Mouse (Mus musculus) limb, embryonic 14.5 days (tissue): ENCODE measurements around the gene Bcl3. TPM values are rescaled to one million over a fixed set of nuclear protein-coding genes. Genes with fewer than 3 reads are reported as not detected.
A peak's percentile ranks its signal among the peaks of the same experiment; 100 is the strongest.

Experiments used
- ATAC-seq: fragments of 200-750 bp; cut with Nextera tagmentation; 2 replicates; pipeline ENCODE4 v1.8.0; 2017; ENCODE audit warnings: low read depth, moderate number of reproducible peaks, moderate TSS enrichment; ENCODE audit not compliant: low FRiP score
- DNase-seq: peaks from one replicate; pipeline ENCODE4 v3.0.0-alpha.2; 2015; ENCODE audit warnings: low spot score
- H3K27ac ChIP-seq: fragments of 300-500 bp; sonication (generic); replicated peaks from 2 replicates; pipeline ENCODE4 v1.5.1; 2014; ENCODE audit warnings: low read depth, mild to moderate bottlenecking, low read length, moderate library complexity, mixed read lengths
- H3K27me3 ChIP-seq: fragments of 300-500 bp; sonication (generic); 2 replicates; pipeline ENCODE4 v1.6.1; 2014; ENCODE audit warnings: low read length, mixed read lengths; ENCODE audit not compliant: control insufficient read depth, insufficient read depth
- H3K36me3 ChIP-seq: fragments of 300-500 bp; sonication (generic); 2 replicates; pipeline ENCODE4 v1.6.1; 2014; ENCODE audit warnings: mild to moderate bottlenecking, low read length, moderate library complexity, mixed read lengths; ENCODE audit not compliant: control insufficient read depth, insufficient read depth
- H3K4me1 ChIP-seq: fragments of 300-500 bp; sonication (generic); 2 replicates; pipeline ENCODE4 v1.6.1; 2014; ENCODE audit warnings: antibody characterized with exemption, low read length, mixed read lengths; ENCODE audit not compliant: control insufficient read depth, insufficient read depth
- H3K4me2 ChIP-seq: fragments of 300-500 bp; sonication (generic); replicated peaks from 2 replicates; pipeline ENCODE4 v1.6.1; 2014; ENCODE audit warnings: low read depth, mild to moderate bottlenecking, low read length, moderate library complexity; ENCODE audit not compliant: severe bottlenecking
- H3K4me3 ChIP-seq: fragments of 300-500 bp; sonication (generic); replicated peaks from 2 replicates; pipeline ENCODE4 v1.5.1; 2014; ENCODE audit warnings: low read length
- H3K9ac ChIP-seq: fragments of 300-500 bp; sonication (generic); 2 replicates; pipeline ENCODE4 v1.6.1; 2014; ENCODE audit warnings: mild to moderate bottlenecking, low read depth, low read length, moderate library complexity; ENCODE audit not compliant: severe bottlenecking
- H3K9me3 ChIP-seq: fragments of 300-500 bp; sonication (generic); 2 replicates; pipeline ENCODE4 v1.6.1; 2016; ENCODE audit warnings: low read length; ENCODE audit not compliant: control insufficient read depth
- POLR2A ChIP-seq: fragments of 200-500 bp; IDR thresholded peaks from 2 replicates; pipeline ENCODE4 v1.8.0; 2012; ENCODE audit warnings: inconsistent platforms, mild to moderate bottlenecking, moderate library complexity, borderline replicate concordance; ENCODE audit not compliant: insufficient read depth, insufficient read length; ENCODE audit errors: extremely low read depth
- WGBS: fragments of 180-500 bp; shearing (Covaris S2); extraction: QIAGEN DNeasy Blood & Tissue Kit; methylation state at CpG from one replicate; pipeline ENCODE4 v1.1.7; 2014; 5-methylcytosine and 5-hydroxymethylcytosine counted together
- polyA plus RNA-seq, 2 experiments: library from polyadenylated mRNA; depleted of rRNA in 1 of 2; stranded (reverse) in 1 of 2; unstranded in 1 of 2; fragments of >200 nt; fragmentation: Nextera tagmentation in 1 of 2; extraction: Ambion mirVana in 1 of 2; gene quantifications; 2 replicates each; pipeline versions ENCODE4 v1.2.1 to v1.2.3; 2012 to 2014

The Bcl3 gene
- polyA plus RNA-seq, 2 experiments, result 4.7 to 5.5 TPM

- H3K36me3 ChIP-seq, result peaks cover 10% of the 10 kb centered on the region; the same call in 1 of the 2 replicates
- DNase-seq (no peak), ATAC-seq (no peak)
Measured at GRCm38 (mm10) chr7:19764581-19764980, 58.0 kb downstream of the Bcl3 start.

GRCm38 (mm10) chr7:19763829-19764477 lies 58.6 kb downstream of the Bcl3 start:
- DNase-seq, result no peak
- Histone ChIP-seq H3K36me3 (peaks cover 10% of the 10 kb centered on the region; the same call in 1 of the 2 replicates), H3K9ac (no peak overlapping the region), H3K27me3 (no peaks in the 10 kb centered on the region), H3K4me2 (no peak overlapping the region), H3K4me3 (no peak overlapping the region), H3K9me3 (no peaks in the 10 kb centered on the region), H3K4me1 (peaks cover under 1% of the 10 kb centered on the region; the same call in 1 of the 2 replicates), H3K27ac (no peak overlapping the region)
- 82% methylated on average over 13 of the region's 13 CpGs for WGBS
- TF ChIP-seq POLR2A, result no peak
- no peak for ATAC-seq

More at GRCm38 (mm10) chr7:19764581-19764980, 58.0 kb downstream of the Bcl3 start:
- Histone ChIP-seq H3K4me1 (peaks cover 5% of the 10 kb centered on the region), H3K27me3 (no peaks in the 10 kb centered on the region), H3K9ac (no peak overlapping the region), H3K27ac (no peak overlapping the region), H3K4me3 (no peak overlapping the region), H3K4me2 (no peak overlapping the region), H3K9me3 (no peaks in the 10 kb centered on the region)
- 96% methylated on average over 8 of the region's 9 CpGs for WGBS
- TF ChIP-seq POLR2A, result no peak

DNA sequence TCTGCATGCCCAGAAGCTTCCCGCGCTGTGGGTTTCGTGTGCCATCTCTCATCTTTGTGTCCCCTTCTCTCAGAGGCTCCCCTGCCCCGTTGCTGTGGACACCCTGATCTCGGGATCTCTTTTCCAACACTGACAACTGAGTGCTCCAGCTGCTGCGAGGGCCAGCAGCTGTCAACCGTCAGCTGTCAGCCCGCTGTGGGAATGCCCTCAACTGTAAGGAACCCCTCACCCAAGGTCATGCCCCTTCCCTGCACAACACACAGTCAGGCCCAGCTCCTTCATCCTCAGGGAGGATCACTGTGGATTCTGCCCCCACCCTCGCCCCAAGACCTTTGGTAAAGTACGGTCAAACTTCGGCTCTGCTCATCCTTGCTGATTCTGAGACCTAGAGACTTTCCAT lies 60.3 kb downstream of the Bcl3 start:
- no peak for TF ChIP-seq POLR2A
- H3K4me3 ChIP-seq, result no peak overlapping the region
- DNase-seq (no peak), ATAC-seq (peak; percentile 76)
- H3K4me1 ChIP-seq, result no peaks in the 10 kb centered on the region
- 83% methylated on average over 11 of the region's 11 CpGs for WGBS
- no peaks in the 10 kb centered on the region for H3K9me3 ChIP-seq
- no peak overlapping the region for H3K4me2 ChIP-seq
- no peaks in the 10 kb centered on the region for H3K27me3 ChIP-seq
- no peak overlapping the region for H3K27ac ChIP-seq
- no peak overlapping the region for H3K9ac ChIP-seq
- peaks cover 21% of the 10 kb centered on the region for H3K36me3 ChIP-seq

DNA sequence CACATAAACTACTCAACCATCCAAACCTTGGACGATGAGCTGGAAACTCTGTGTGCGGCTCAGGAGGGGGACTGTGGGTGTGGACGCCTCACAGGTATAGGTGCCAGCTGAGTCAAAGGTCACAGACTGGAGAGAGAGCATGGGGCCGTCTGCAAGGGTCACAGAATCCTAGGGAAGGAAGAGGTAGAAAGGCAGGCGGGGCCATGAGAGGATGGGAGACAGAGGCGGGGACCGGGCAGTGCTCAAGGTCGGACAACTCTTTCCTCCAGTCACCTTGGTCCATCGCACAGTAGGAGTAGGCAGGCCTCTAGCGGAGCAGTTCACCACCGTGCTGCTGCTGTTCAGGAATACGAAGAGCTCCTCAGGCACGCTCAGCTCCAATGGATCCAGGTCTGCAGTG lies 62.5 kb downstream of the Bcl3 start:
- Histone ChIP-seq H3K4me2 (no peak overlapping the region), H3K9ac (no peak overlapping the region), H3K4me1 (no peaks in the 10 kb centered on the region), H3K4me3 (no peak overlapping the region), H3K27ac (no peak overlapping the region), H3K36me3 (peaks cover 20% of the 10 kb centered on the region), H3K27me3 (no peaks in the 10 kb centered on the region), H3K9me3 (no peaks in the 10 kb centered on the region)
- TF ChIP-seq POLR2A, result no peak
- WGBS, result 92% methylated on average over 13 of the region's 13 CpGs
- DNase-seq, result no peak
- ATAC-seq, result no peak

- peaks cover 20% of the 10 kb centered on the region for H3K36me3 ChIP-seq
- H3K9me3 ChIP-seq, result no peaks in the 10 kb centered on the region
- TF ChIP-seq POLR2A, result no peak
- no peaks in the 10 kb centered on the region for H3K27me3 ChIP-seq
- ATAC-seq, result no peak
- no peak overlapping the region for H3K9ac ChIP-seq
- no peaks in the 10 kb centered on the region for H3K4me1 ChIP-seq
- no peak overlapping the region for H3K4me2 ChIP-seq
- WGBS, result 85% methylated on average over 13 of the region's 13 CpGs
- no peak overlapping the region for H3K4me3 ChIP-seq
- H3K27ac ChIP-seq, result no peak overlapping the region
- DNase-seq, result no peak
Measured at GRCm38 (mm10) chr7:19758623-19759022, 63.9 kb downstream of the Bcl3 start.

Other genes with a start within 250 kb of the Bcl3 start
- 2.2 and 2.7 TPM in 2 replicates for gene Zfp296, start 245.5 kb downstream of the Bcl3 start, polyA plus RNA-seq (2012; rRNA removed)
- 0.68 and 1.8 TPM in 2 replicates for gene Zfp296, start 245.5 kb downstream of the Bcl3 start, polyA plus RNA-seq (2014; fragmentation: Nextera tagmentation; extraction: Ambion mirVana)
- 70.6 and 75.8 TPM in 2 replicates for gene Gemin7, start 245.2 kb downstream of the Bcl3 start, polyA plus RNA-seq (2012; rRNA removed)
- gene Gemin7, start 245.2 kb downstream of the Bcl3 start, polyA plus RNA-seq (2014; fragmentation: Nextera tagmentation; extraction: Ambion mirVana), result 171 TPM in 2 replicates
- gene Clasrp, start 218.3 kb downstream of the Bcl3 start, polyA plus RNA-seq (2012; rRNA removed), result 174 and 235 TPM in 2 replicates
- gene Clasrp, start 218.3 kb downstream of the Bcl3 start, polyA plus RNA-seq (2014; fragmentation: Nextera tagmentation; extraction: Ambion mirVana), result 46.5 and 57.5 TPM in 2 replicates
- 13.4 and 15.7 TPM in 2 replicates for gene Relb, start 193.3 kb downstream of the Bcl3 start, polyA plus RNA-seq (2012; rRNA removed)
- 9.8 and 10.5 TPM in 2 replicates for gene Relb, start 193.3 kb downstream of the Bcl3 start, polyA plus RNA-seq (2014; fragmentation: Nextera tagmentation; extraction: Ambion mirVana)
- 68.8 and 85.9 TPM in 2 replicates for gene Clptm1, start 157.7 kb downstream of the Bcl3 start, polyA plus RNA-seq (2012; rRNA removed)
- 90.2 and 95.4 TPM in 2 replicates for gene Clptm1, start 157.7 kb downstream of the Bcl3 start, polyA plus RNA-seq (2014; fragmentation: Nextera tagmentation; extraction: Ambion mirVana)
- 1.2 and 1.4 TPM in 2 replicates for gene Apoc2, start 144.8 kb downstream of the Bcl3 start, polyA plus RNA-seq (2012; rRNA removed)
- 1.5 TPM in 1 of 2 replicates, not detected in the other for gene Apoc2, start 144.8 kb downstream of the Bcl3 start, polyA plus RNA-seq (2014; fragmentation: Nextera tagmentation; extraction: Ambion mirVana)
- gene Gm44805, start 141.3 kb downstream of the Bcl3 start, polyA plus RNA-seq (2012; rRNA removed), result not detected in 2 replicates
- not detected in 2 replicates for gene Gm44805, start 141.3 kb downstream of the Bcl3 start, polyA plus RNA-seq (2014; fragmentation: Nextera tagmentation; extraction: Ambion mirVana)
- gene Apoc4, start 141.3 kb downstream of the Bcl3 start, polyA plus RNA-seq (2012; rRNA removed), result 0.14 TPM in 1 of 2 replicates, not detected in the other
- gene Apoc4, start 141.3 kb downstream of the Bcl3 start, polyA plus RNA-seq (2014; fragmentation: Nextera tagmentation; extraction: Ambion mirVana), result not detected in 2 replicates
- 9.1 and 16.4 TPM in 2 replicates for gene Apoc1, start 130.1 kb downstream of the Bcl3 start, polyA plus RNA-seq (2012; rRNA removed)
- 30.7 and 36.5 TPM in 2 replicates for gene Apoc1, start 130.1 kb downstream of the Bcl3 start, polyA plus RNA-seq (2014; fragmentation: Nextera tagmentation; extraction: Ambion mirVana)
- 365 and 376 TPM in 2 replicates for gene Apoe, start 123.6 kb downstream of the Bcl3 start, polyA plus RNA-seq (2012; rRNA removed)
- gene Apoe, start 123.6 kb downstream of the Bcl3 start, polyA plus RNA-seq (2014; fragmentation: Nextera tagmentation; extraction: Ambion mirVana), result 413 and 469 TPM in 2 replicates
- 101 and 123 TPM in 2 replicates for gene Tomm40, start 107.3 kb downstream of the Bcl3 start, polyA plus RNA-seq (2012; rRNA removed)
- 124 and 129 TPM in 2 replicates for gene Tomm40, start 107.3 kb downstream of the Bcl3 start, polyA plus RNA-seq (2014; fragmentation: Nextera tagmentation; extraction: Ambion mirVana)
- gene Nectin2, start 72.3 kb downstream of the Bcl3 start, polyA plus RNA-seq (2012; rRNA removed), result 58.9 and 72.1 TPM in 2 replicates
- 71.3 and 80.8 TPM in 2 replicates for gene Nectin2, start 72.3 kb downstream of the Bcl3 start, polyA plus RNA-seq (2014; fragmentation: Nextera tagmentation; extraction: Ambion mirVana)
- 94.3 and 108 TPM in 2 replicates for gene Bcam, start 51.8 kb downstream of the Bcl3 start, polyA plus RNA-seq (2012; rRNA removed)
- 114 and 116 TPM in 2 replicates for gene Bcam, start 51.8 kb downstream of the Bcl3 start, polyA plus RNA-seq (2014; fragmentation: Nextera tagmentation; extraction: Ambion mirVana)
- gene Cblc, start 26.0 kb downstream of the Bcl3 start, polyA plus RNA-seq (2012; rRNA removed), result 5.2 and 5.9 TPM in 2 replicates
- gene Cblc, start 26.0 kb downstream of the Bcl3 start, polyA plus RNA-seq (2014; fragmentation: Nextera tagmentation; extraction: Ambion mirVana), result 7.5 and 8.6 TPM in 2 replicates
- 0.12 and 0.13 TPM in 2 replicates for gene Gm19345, start 29.2 kb upstream of the Bcl3 start, polyA plus RNA-seq (2012; rRNA removed)
- not detected in 2 replicates for gene Gm19345, start 29.2 kb upstream of the Bcl3 start, polyA plus RNA-seq (2014; fragmentation: Nextera tagmentation; extraction: Ambion mirVana)
- gene Ceacam16, start 38.5 kb upstream of the Bcl3 start, polyA plus RNA-seq (2012; rRNA removed), result 0.11 and 0.18 TPM in 2 replicates
- not detected in 2 replicates for gene Ceacam16, start 38.5 kb upstream of the Bcl3 start, polyA plus RNA-seq (2014; fragmentation: Nextera tagmentation; extraction: Ambion mirVana)
- 2.1 and 2.2 TPM in 2 replicates for gene Ceacam19, start 65.2 kb upstream of the Bcl3 start, polyA plus RNA-seq (2012; rRNA removed)
- 3.4 and 4.9 TPM in 2 replicates for gene Ceacam19, start 65.2 kb upstream of the Bcl3 start, polyA plus RNA-seq (2014; fragmentation: Nextera tagmentation; extraction: Ambion mirVana)
- 17.2 and 18.2 TPM in 2 replicates for gene Pvr, start 98.4 kb upstream of the Bcl3 start, polyA plus RNA-seq (2012; rRNA removed)
- gene Pvr, start 98.4 kb upstream of the Bcl3 start, polyA plus RNA-seq (2014; fragmentation: Nextera tagmentation; extraction: Ambion mirVana), result 7.7 and 9.4 TPM in 2 replicates
- gene Igsf23, start 128.0 kb upstream of the Bcl3 start, polyA plus RNA-seq (2012; rRNA removed), result 0.09 and 0.17 TPM in 2 replicates
- 0.23 and 0.30 TPM in 2 replicates for gene Igsf23, start 128.0 kb upstream of the Bcl3 start, polyA plus RNA-seq (2014; fragmentation: Nextera tagmentation; extraction: Ambion mirVana)
- gene Ceacam20, start 142.6 kb upstream of the Bcl3 start, polyA plus RNA-seq (2012; rRNA removed), result 0.04 TPM in 1 of 2 replicates, not detected in the other
- gene Ceacam20, start 142.6 kb upstream of the Bcl3 start, polyA plus RNA-seq (2014; fragmentation: Nextera tagmentation; extraction: Ambion mirVana), result not detected in 2 replicates
- not detected in 2 replicates for gene Nlrp9b, start 168.7 kb upstream of the Bcl3 start, polyA plus RNA-seq (2012; rRNA removed)
- not detected in 2 replicates for gene Nlrp9b, start 168.7 kb upstream of the Bcl3 start, polyA plus RNA-seq (2014; fragmentation: Nextera tagmentation; extraction: Ambion mirVana)